Mouse (Mus musculus) megakaryocyte, embryonic 14.5 days (primary cell): Measurements from ENCODE around the gene Kcnma1.

Experiments
- FLI1 ChIP-seq: IDR thresholded peaks from 2 replicates; pipeline ENCODE4 v1.6.1; 2012; ENCODE audit warnings: low read length, inconsistent platforms, mixed read lengths
- GATA1 ChIP-seq: IDR thresholded peaks from 3 replicates; pipeline ENCODE4 v1.6.1; 2012; ENCODE audit warnings: mixed read lengths, low read length, inconsistent platforms, borderline replicate concordance

DNA sequence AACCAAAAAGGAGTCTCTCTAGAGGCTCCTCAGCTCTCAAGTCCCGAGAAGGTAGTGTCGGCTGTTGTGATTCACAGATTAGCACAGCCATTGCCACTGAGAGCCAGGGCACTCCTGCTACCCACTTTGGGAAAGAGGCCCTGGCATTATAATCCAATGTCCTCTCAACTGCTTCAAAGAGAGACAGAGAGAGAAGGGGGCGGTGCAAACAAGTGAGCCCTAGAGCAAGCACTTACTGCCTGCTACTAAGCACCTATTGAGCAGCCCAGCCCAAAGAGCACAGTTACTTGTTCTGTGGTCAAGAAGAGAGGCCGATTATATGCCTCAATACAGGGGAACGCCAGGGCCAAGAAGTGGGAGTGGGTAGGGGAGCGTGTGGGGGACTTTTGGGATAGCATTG, 16.4 kb downstream of the Kcnma1 start:
- TF ChIP-seq GATA1 (no peak), FLI1 (no peak)
